Mouse (Mus musculus): ENCODE data around the gene Fbxo5. TPM values are rescaled to one million over a fixed set of nuclear protein-coding genes. Genes with fewer than 3 reads are reported as not detected.
A peak's percentile ranks its signal among the peaks of the same experiment; 100 is the strongest.

Fbxo5 gene
- 10 to 100 TPM; 13.7 to 95.2 (median 16.8) TPM for polyA plus RNA-seq (2017; shearing (Covaris generic))

- ATAC-seq: peak; percentile 90
These were observed at the start of gene Fbxo5 for GRCm38 (mm10) chr10:5805243-5805730. Gene Fbxo5 (minus strand): TSS chr10:5805600.

GRCm38 (mm10) chr10:5853290-5853868 is 48.0 kb upstream of the Fbxo5 start:
- ATAC-seq: no peak

GRCm38 (mm10) chr10:5846939-5847338 is 41.5 kb upstream of the Fbxo5 start:
- ATAC-seq: no peak

GRCm38 (mm10) chr10:5841369-5841768 is 36.0 kb upstream of the Fbxo5 start:
- no peak for ATAC-seq

- ATAC-seq: no peak
These were observed 21.1 kb upstream of the Fbxo5 start for GRCm38 (mm10) chr10:5826336-5827025.

GRCm38 (mm10) chr10:5824779-5825178 is 19.4 kb upstream of the Fbxo5 start:
- ATAC-seq: peak; percentile 40

GRCm38 (mm10) chr10:5823740-5824491 is 18.5 kb upstream of the Fbxo5 start, which contains the start of gene Mtrf1l:
Gene Mtrf1l (minus strand): TSS chr10:5823910.
- ATAC-seq: peak; percentile 83

- ATAC-seq: no peak
These were observed 17.9 kb upstream of the Fbxo5 start for GRCm38 (mm10) chr10:5823291-5823739.

GRCm38 (mm10) chr10:5818772-5819171 is 13.4 kb upstream of the Fbxo5 start:
- no peak for ATAC-seq

GRCm38 (mm10) chr10:5815968-5816367 is 10.6 kb upstream of the Fbxo5 start:
- no peak for ATAC-seq

- ATAC-seq: no peak
These were observed 8.3 kb upstream of the Fbxo5 start for GRCm38 (mm10) chr10:5813724-5814123.

GRCm38 (mm10) chr10:5807683-5808082 is 2.3 kb upstream of the Fbxo5 start:
- ATAC-seq: no peak

GRCm38 (mm10) chr10:5806996-5807395 is 1.6 kb upstream of the Fbxo5 start:
- ATAC-seq: no peak

GRCm38 (mm10) chr10:5806416-5806815 is 1.0 kb upstream of the Fbxo5 start:
- no peak for ATAC-seq

- peak; percentile 81 for ATAC-seq
These were observed 419 bp upstream of the Fbxo5 start for GRCm38 (mm10) chr10:5805731-5806307.

- ATAC-seq: no peak
These were observed 676 bp downstream of the Fbxo5 start for GRCm38 (mm10) chr10:5804691-5805156.

- no peak for ATAC-seq
These were observed 1.7 kb downstream of the Fbxo5 start for GRCm38 (mm10) chr10:5803739-5804138.

GRCm38 (mm10) chr10:5802866-5803265 is 2.5 kb downstream of the Fbxo5 start:
- ATAC-seq: no peak

GRCm38 (mm10) chr10:5800490-5800889 is 4.9 kb downstream of the Fbxo5 start:
- ATAC-seq: no peak

- no peak for ATAC-seq
These were observed 7.3 kb downstream of the Fbxo5 start for GRCm38 (mm10) chr10:5798069-5798468.

GRCm38 (mm10) chr10:5790657-5791056 is 14.7 kb downstream of the Fbxo5 start:
- no peak for ATAC-seq

- ATAC-seq: no peak
These were observed 18.5 kb downstream of the Fbxo5 start for GRCm38 (mm10) chr10:5786923-5787322.

Data from inflammation-experienced regulatory T-cells, adult 6 months (primary cell).